Mouse (Mus musculus): ENCODE results near the gene Tcea2. TPM values are rescaled to one million over a fixed set of nuclear protein-coding genes. Genes with fewer than 3 reads are reported as not detected.

Gene Tcea2
- polyA plus RNA-seq, 1 experiment from 2014 or later = 58.2 TPM

GRCm38 (mm10) chr2:181692304-181692703 lies 12.2 kb downstream of the Tcea2 start:
- H3K9me3 ChIP-seq (replicated peaks; ENCODE audit: control insufficient read depth, low read length, poor library complexity, severe bottlenecking) = no peaks in the 10 kb centered on the region
- H3K4me3 ChIP-seq (ENCODE audit: low read depth, low read length) = peak overlapping the region; percentile 69; the same call in 1 of the 2 replicates
- peaks cover 4% of the 10 kb centered on the region for H3K36me3 ChIP-seq (ENCODE audit: control insufficient read depth, insufficient read depth, low read length)
- WGBS = 94% methylated on average over 3 of the region's 3 CpGs
- H3K9ac ChIP-seq (ENCODE audit: low read depth, low read length) = no peak overlapping the region; the same call in 1 of the 2 replicates
- H3K4me2 ChIP-seq (ENCODE audit: low read length) = peak overlapping the region; percentile 80
- H3K27me3 ChIP-seq (ENCODE audit: control insufficient read depth, insufficient read depth, low read depth, low read length) = no peaks in the 10 kb centered on the region
- H3K27ac ChIP-seq (ENCODE audit: low read length) = no peak overlapping the region
- ATAC-seq = no peak
- H3K4me1 ChIP-seq (ENCODE audit: control insufficient read depth, insufficient read depth, low read length) = peaks cover 18% of the 10 kb centered on the region

DNA sequence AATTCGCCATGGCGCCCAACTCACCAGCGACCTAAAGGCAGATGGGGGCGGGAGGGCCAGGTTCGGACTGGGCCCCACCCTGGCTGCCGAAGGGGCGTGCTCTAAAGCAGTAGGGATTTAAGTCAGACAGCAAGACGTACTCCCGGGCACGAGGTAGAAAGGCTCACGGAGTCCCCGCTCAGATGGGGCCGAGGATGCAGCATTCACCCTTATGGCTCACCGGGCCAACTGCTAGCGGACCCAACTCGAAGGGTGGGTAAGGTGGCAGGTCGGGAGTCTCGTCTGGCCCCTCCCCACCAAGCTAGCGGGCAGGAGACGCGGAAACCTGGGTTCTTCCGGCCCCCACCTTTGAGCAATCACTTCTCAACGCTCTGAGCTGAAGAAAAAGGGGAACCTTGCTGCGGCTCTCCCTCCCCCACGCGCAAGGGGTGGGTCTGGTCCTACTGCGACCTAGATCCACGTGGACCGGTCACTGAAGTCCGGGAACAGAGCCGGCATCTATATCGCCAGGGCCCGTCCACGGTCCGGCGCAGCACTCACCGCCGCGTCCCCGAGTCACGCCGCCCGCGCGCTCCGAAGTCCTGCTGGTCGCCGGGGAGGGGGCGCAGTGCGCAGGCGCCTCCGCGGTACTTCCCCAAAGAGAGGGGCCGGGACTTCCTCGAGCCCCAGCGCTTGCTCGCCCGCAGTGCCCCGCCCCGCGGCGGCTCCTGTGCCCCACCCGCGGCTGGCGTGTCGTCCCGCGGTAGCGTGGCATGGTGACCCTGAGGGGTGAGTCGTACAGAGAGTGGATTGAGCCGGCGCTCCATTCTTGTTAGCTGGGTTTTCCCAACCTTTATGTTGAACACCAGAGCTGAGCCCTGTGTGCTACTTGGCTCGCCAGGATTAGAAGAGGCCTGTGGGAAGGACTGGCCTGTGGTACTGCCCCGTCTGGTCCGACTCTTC lies 13.5 kb downstream of the Tcea2 start, which contains the start of gene Rgs19:
Gene Rgs19 (minus strand): TSS at position 639 of the 942 bp plus-strand sequence.
- H3K27ac ChIP-seq (ENCODE audit: low read length) = peak within 1 kb of the TSS; percentile 72
- H3K27me3 ChIP-seq (ENCODE audit: control insufficient read depth, insufficient read depth, low read depth, low read length) = no peaks in the 10 kb centered on the region
- H3K4me2 ChIP-seq (ENCODE audit: low read length) = peak within 1 kb of the TSS; percentile 80
- H3K9me3 ChIP-seq (replicated peaks; ENCODE audit: control insufficient read depth, low read length, poor library complexity, severe bottlenecking) = no peaks in the 10 kb centered on the region
- no peaks in the 10 kb centered on the region; the same call in 1 of the 2 replicates for H3K36me3 ChIP-seq (ENCODE audit: control insufficient read depth, insufficient read depth, low read length)
- ATAC-seq = peak; percentile 87
- WGBS = under 1% methylated on average over 74 of the region's 75 CpGs
- peak within 1 kb of the TSS; percentile 69 for H3K4me3 ChIP-seq (ENCODE audit: low read depth, low read length)
- H3K9ac ChIP-seq (ENCODE audit: low read depth, low read length) = peak within 1 kb of the TSS; percentile 86
- H3K4me1 ChIP-seq (ENCODE audit: control insufficient read depth, insufficient read depth, low read length) = peaks cover 18% of the 10 kb centered on the region

DNA sequence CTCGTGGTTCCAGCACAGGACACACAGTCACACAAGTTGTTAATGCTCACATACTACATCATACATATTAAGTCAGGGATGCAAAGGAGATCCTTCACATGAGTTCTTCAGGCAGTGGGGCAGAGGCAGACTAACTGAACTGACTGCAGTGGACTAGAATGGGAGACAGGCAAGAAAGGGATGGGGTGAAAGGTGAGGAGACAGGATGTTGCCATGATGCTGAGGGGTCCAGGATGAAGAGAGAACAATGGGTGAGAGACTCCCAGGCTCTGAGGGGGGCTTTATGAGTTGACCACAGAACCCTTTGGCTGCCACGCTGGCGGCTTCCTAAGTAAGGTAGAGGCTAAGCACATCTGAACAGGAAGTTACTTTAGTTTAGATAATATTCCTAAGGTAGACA lies 14.5 kb downstream of the Tcea2 start:
- 86% methylated on average over 3 of the region's 3 CpGs for WGBS
- Histone ChIP-seq H3K9me3 (replicated peaks; ENCODE audit: control insufficient read depth, low read length, poor library complexity, severe bottlenecking) (no peaks in the 10 kb centered on the region), H3K4me2 (ENCODE audit: low read length) (no peak overlapping the region; the same call in 1 of the 2 replicates), H3K27ac (ENCODE audit: low read length) (no peak overlapping the region), H3K9ac (ENCODE audit: low read depth, low read length) (no peak overlapping the region), H3K36me3 (ENCODE audit: control insufficient read depth, insufficient read depth, low read length) (no peaks in the 10 kb centered on the region), H3K4me1 (ENCODE audit: control insufficient read depth, insufficient read depth, low read length) (peaks cover 18% of the 10 kb centered on the region), H3K4me3 (ENCODE audit: low read depth, low read length) (no peak overlapping the region; the same call in 1 of the 2 replicates), H3K27me3 (ENCODE audit: control insufficient read depth, insufficient read depth, low read depth, low read length) (no peaks in the 10 kb centered on the region)
- ATAC-seq = no peak

DNA sequence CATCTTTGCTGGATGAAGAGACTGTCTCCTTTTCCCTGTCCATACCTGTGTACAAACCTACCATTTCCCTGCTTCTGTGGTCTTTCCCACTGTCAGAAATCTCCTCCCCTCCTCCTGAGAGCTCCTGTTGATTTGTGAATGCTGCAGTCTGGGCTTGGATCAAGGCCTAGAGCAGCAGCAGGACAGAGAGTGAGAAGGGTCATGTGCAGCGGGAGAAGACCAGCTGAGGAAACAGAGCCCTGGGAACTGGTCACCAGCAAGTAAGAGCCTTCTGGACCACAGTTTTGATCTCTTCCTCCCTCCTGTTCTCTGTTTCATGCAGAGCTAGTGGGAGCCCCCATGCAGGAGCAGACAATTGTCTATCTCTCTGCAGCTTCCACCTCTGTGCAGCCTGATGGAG lies 15.7 kb downstream of the Tcea2 start:
- no peak overlapping the region for H3K4me2 ChIP-seq (ENCODE audit: low read length)
- no peaks in the 10 kb centered on the region for H3K27me3 ChIP-seq (ENCODE audit: control insufficient read depth, insufficient read depth, low read depth, low read length)
- H3K27ac ChIP-seq (ENCODE audit: low read length) = no peak overlapping the region
- H3K4me1 ChIP-seq (ENCODE audit: control insufficient read depth, insufficient read depth, low read length) = peaks cover 18% of the 10 kb centered on the region
- no peak for ATAC-seq
- no peaks in the 10 kb centered on the region for H3K9me3 ChIP-seq (replicated peaks; ENCODE audit: control insufficient read depth, low read length, poor library complexity, severe bottlenecking)
- no peak overlapping the region for H3K4me3 ChIP-seq (ENCODE audit: low read depth, low read length)
- no peaks in the 10 kb centered on the region for H3K36me3 ChIP-seq (ENCODE audit: control insufficient read depth, insufficient read depth, low read length)
- 84% methylated on average over 1 of the region's 1 CpGs for WGBS
- no peak overlapping the region for H3K9ac ChIP-seq (ENCODE audit: low read depth, low read length)

- Histone ChIP-seq H3K27ac (ENCODE audit: low read length) (no peak overlapping the region), H3K27me3 (ENCODE audit: control insufficient read depth, insufficient read depth, low read depth, low read length) (no peaks in the 10 kb centered on the region), H3K9ac (ENCODE audit: low read depth, low read length) (no peak overlapping the region), H3K36me3 (ENCODE audit: control insufficient read depth, insufficient read depth, low read length) (no peaks in the 10 kb centered on the region), H3K9me3 (replicated peaks; ENCODE audit: control insufficient read depth, low read length, poor library complexity, severe bottlenecking) (no peaks in the 10 kb centered on the region), H3K4me2 (ENCODE audit: low read length) (no peak overlapping the region), H3K4me3 (ENCODE audit: low read depth, low read length) (no peak overlapping the region), H3K4me1 (ENCODE audit: control insufficient read depth, insufficient read depth, low read length) (peaks cover 15% of the 10 kb centered on the region)
- no peak for ATAC-seq
- WGBS = 79% methylated on average over 33 of the region's 33 CpGs
Observed at GRCm38 (mm10) chr2:181696801-181697420, 16.8 kb downstream of the Tcea2 start.

DNA sequence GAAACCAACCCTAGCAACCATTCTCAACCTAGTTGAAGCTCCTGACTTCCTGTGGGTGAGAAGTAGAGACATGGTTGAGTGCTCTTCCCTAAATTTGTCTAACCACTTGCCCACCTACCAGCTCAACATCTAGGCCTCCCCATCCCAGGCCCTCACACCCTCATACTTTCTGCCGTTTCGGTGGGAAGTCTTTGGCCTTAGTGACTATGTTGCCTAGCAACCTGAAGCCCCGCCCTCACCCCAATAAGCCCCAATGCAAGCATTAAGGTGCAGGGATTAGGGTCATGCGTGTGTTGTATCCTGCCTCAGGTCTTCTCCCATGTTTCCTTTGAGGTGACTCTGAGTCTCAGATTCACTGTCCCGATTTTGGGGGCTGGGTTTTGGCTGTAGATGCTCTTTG lies 18.1 kb downstream of the Tcea2 start, which contains the start of gene Lkaaear1:
Gene Lkaaear1 (minus strand): TSS at position 202 of the 400 bp plus-strand sequence.
- Histone ChIP-seq H3K4me2 (ENCODE audit: low read length) (no peak within 1 kb of the TSS), H3K27me3 (ENCODE audit: control insufficient read depth, insufficient read depth, low read depth, low read length) (no peaks in the 10 kb centered on the region), H3K4me3 (ENCODE audit: low read depth, low read length) (no peak within 1 kb of the TSS), H3K36me3 (ENCODE audit: control insufficient read depth, insufficient read depth, low read length) (no peaks in the 10 kb centered on the region), H3K9me3 (replicated peaks; ENCODE audit: control insufficient read depth, low read length, poor library complexity, severe bottlenecking) (no peaks in the 10 kb centered on the region), H3K4me1 (ENCODE audit: control insufficient read depth, insufficient read depth, low read length) (peaks cover 5% of the 10 kb centered on the region), H3K27ac (ENCODE audit: low read length) (no peak within 1 kb of the TSS), H3K9ac (ENCODE audit: low read depth, low read length) (no peak within 1 kb of the TSS)
- 43% methylated on average over 5 of the region's 5 CpGs for WGBS
- no peak for ATAC-seq

DNA sequence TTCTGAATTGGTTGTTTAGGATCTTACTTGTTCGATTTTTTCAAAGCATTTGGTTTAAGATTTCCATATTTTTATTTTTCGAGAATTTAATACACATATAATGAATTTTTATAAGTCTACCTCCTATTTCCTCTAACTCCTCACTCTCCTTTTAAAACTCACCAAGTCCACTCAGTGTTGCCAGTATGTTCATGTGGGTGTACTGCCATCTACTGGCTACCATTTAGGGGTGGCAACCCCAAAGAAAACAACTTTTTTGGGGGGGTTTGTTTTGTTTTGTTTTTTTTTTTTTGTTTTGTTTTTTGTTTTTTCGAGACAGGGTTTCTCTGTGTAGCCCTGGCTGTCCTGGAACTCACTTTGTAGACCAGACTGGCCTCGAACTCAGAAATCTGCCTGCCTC lies 26.6 kb downstream of the Tcea2 start:
- no peak overlapping the region for H3K4me3 ChIP-seq (ENCODE audit: low read depth, low read length)
- H3K27me3 ChIP-seq (ENCODE audit: control insufficient read depth, insufficient read depth, low read depth, low read length) = no peaks in the 10 kb centered on the region
- no peak overlapping the region for H3K4me2 ChIP-seq (ENCODE audit: low read length)
- no peaks in the 10 kb centered on the region for H3K4me1 ChIP-seq (ENCODE audit: control insufficient read depth, insufficient read depth, low read length)
- ATAC-seq = no peak
- H3K27ac ChIP-seq (ENCODE audit: low read length) = no peak overlapping the region
- H3K36me3 ChIP-seq (ENCODE audit: control insufficient read depth, insufficient read depth, low read length) = no peaks in the 10 kb centered on the region
- 39% methylated on average over 4 of the region's 4 CpGs for WGBS
- H3K9ac ChIP-seq (ENCODE audit: low read depth, low read length) = no peak overlapping the region
- no peaks in the 10 kb centered on the region for H3K9me3 ChIP-seq (replicated peaks; ENCODE audit: control insufficient read depth, low read length, poor library complexity, severe bottlenecking)

GRCm38 (mm10) chr2:181713749-181714148 lies 33.6 kb downstream of the Tcea2 start:
- Histone ChIP-seq H3K9me3 (replicated peaks; ENCODE audit: control insufficient read depth, low read length, poor library complexity, severe bottlenecking) (no peaks in the 10 kb centered on the region), H3K4me3 (ENCODE audit: low read depth, low read length) (peak overlapping the region; percentile 6; the same call in 1 of the 2 replicates), H3K27ac (ENCODE audit: low read length) (peak overlapping the region; percentile 92), H3K4me1 (ENCODE audit: control insufficient read depth, insufficient read depth, low read length) (peaks cover 38% of the 10 kb centered on the region), H3K4me2 (ENCODE audit: low read length) (peak overlapping the region; percentile 85), H3K9ac (ENCODE audit: low read depth, low read length) (peak overlapping the region; percentile 45), H3K27me3 (ENCODE audit: control insufficient read depth, insufficient read depth, low read depth, low read length) (no peaks in the 10 kb centered on the region), H3K36me3 (ENCODE audit: control insufficient read depth, insufficient read depth, low read length) (peaks cover 3% of the 10 kb centered on the region; the same call in 1 of the 2 replicates)
- ATAC-seq = peak; percentile 93
- 28% methylated on average over 1 of the region's 1 CpGs for WGBS
